Comparison of ENCODE assay signal across 20 mouse cellular contexts in the genomic region with DNA sequence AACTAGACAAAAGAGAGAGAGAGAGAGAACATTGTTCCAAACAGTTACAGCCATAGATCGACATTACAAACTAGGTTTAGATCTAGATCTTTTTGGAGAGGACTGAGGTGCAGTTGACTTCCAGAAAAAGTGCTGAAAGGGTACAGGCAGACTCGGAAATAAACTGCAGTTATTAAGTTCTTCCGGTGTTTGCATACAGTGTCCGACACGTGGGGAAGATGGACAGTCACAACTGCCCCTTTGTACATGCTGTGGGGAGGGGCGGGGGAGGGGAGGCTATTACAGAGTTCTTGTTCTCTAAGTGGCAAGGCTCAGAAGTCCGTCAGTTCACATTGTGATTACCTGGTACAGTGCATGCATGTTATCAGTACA.
DNase-seq lines count a peak whose midpoint lies in the region; ATAC-seq lines count a peak whose summit lies in the region.
"Had no signal": no experiment of that assay in that cellular context is flagged by ENCODE, and none has a peak within 500 bp of the region (broad histone marks: within the 10 kb centered on the region; RNA-seq: fewer than 3 reads in every experiment).

No protein-coding gene starts in this region.

- WGBS in kidney, embryonic 14.5 days: 63% methylated on average over 7 of the region's 7 CpGs
- 42% methylated on average over 7 of the region's 7 CpGs for WGBS in lung, embryonic 15.5 days
- WGBS in intestine, embryonic 14.5 days: 47% methylated on average over 7 of the region's 7 CpGs
- WGBS in stomach, embryonic 14.5 days: 46% methylated on average over 7 of the region's 7 CpGs

- H3K9ac ChIP-seq in kidney, embryonic 14.5 days (ENCODE audit: low read depth, low read length): no peak overlapping the region
- no peak overlapping the region for H3K9ac ChIP-seq in lung, embryonic 15.5 days
- H3K9ac ChIP-seq in intestine, embryonic 14.5 days (ENCODE audit: low read length): no peak overlapping the region
- H3K9ac ChIP-seq in stomach, embryonic 14.5 days (replicated peaks; ENCODE audit: low read depth, low read length): no peak overlapping the region
- H3K9ac ChIP-seq: embryonic facial prominence, embryonic 15.5 days; hindbrain, embryonic 15.5 days; limb, embryonic 15.5 days; midbrain, embryonic 13.5 days; neural tube, embryonic 13.5 days had no signal

- H3K27me3 ChIP-seq in kidney, embryonic 14.5 days (ENCODE audit: control insufficient read depth, insufficient read depth, low read length): no peaks in the 10 kb centered on the region
- H3K27me3 ChIP-seq in lung, embryonic 15.5 days: no peaks in the 10 kb centered on the region
- H3K27me3 ChIP-seq in intestine, embryonic 14.5 days (replicated peaks; ENCODE audit: control insufficient read depth, insufficient read depth, low read length): peaks cover 20% of the 10 kb centered on the region
- no peaks in the 10 kb centered on the region for H3K27me3 ChIP-seq in stomach, embryonic 14.5 days (ENCODE audit: control insufficient read depth, insufficient read depth, low read length)
- H3K27me3 ChIP-seq: embryonic facial prominence, embryonic 15.5 days; hindbrain, embryonic 15.5 days; limb, embryonic 15.5 days; midbrain, embryonic 13.5 days; neural tube, embryonic 13.5 days had no signal

- DNase-seq in kidney, adult 18-20 months: no peak
- no peak for DNase-seq in lung, adult 18-20 months
- DNase-seq in intestine, embryonic 14.5 days (ENCODE audit: low spot score): no peak
- DNase-seq in left cerebral cortex, postnatal 25 days (ENCODE audit: low spot score in 2 of 2): no peak
- DNase-seq in B cell, adult 2 months: no peak
- DNase-seq: cerebellum, adult 18-20 months; cerebellum, postnatal 36 days; heart, postnatal 36 days; layer of hippocampus, postnatal 36 days; lung, postnatal 36 days had no signal

- H3K4me2 ChIP-seq in kidney, embryonic 14.5 days (replicated peaks; ENCODE audit: low read depth, low read length): peak overlapping the region; percentile 31
- H3K4me2 ChIP-seq in lung, embryonic 15.5 days: peak overlapping the region; percentile 58
- H3K4me2 ChIP-seq in intestine, embryonic 14.5 days (ENCODE audit: low read length): peak overlapping the region; percentile 48
- peak overlapping the region; percentile 43 for H3K4me2 ChIP-seq in stomach, embryonic 14.5 days (replicated peaks; ENCODE audit: low read depth, low read length)
- H3K4me2 ChIP-seq: embryonic facial prominence, embryonic 15.5 days; heart, embryonic 11.5 days; hindbrain, embryonic 15.5 days; limb, embryonic 15.5 days; midbrain, embryonic 13.5 days; neural tube, embryonic 13.5 days had no signal

- 0 out of 2 replicates have a peak overlapping the region, but pooled peaks have one; percentile 17 for H3K27ac ChIP-seq in kidney, embryonic 14.5 days (ENCODE audit: low read depth, low read length)
- peak overlapping the region; percentile 75 for H3K27ac ChIP-seq in lung, embryonic 15.5 days
- peak overlapping the region; percentile 44 for H3K27ac ChIP-seq in intestine, embryonic 14.5 days (ENCODE audit: low read depth)
- peak overlapping the region; percentile 66; the same call in 1 of the 2 replicates for H3K27ac ChIP-seq in stomach, embryonic 14.5 days (ENCODE audit: low read length)
- H3K27ac ChIP-seq: embryonic facial prominence, embryonic 15.5 days; hindbrain, embryonic 15.5 days; limb, embryonic 15.5 days; midbrain, embryonic 13.5 days; neural tube, embryonic 13.5 days had no signal

- no peaks in the 10 kb centered on the region for H3K4me1 ChIP-seq in kidney, embryonic 14.5 days (ENCODE audit: control insufficient read depth, insufficient read depth, low read length)
- peaks cover 11% of the 10 kb centered on the region for H3K4me1 ChIP-seq in lung, embryonic 15.5 days
- H3K4me1 ChIP-seq in intestine, embryonic 14.5 days (replicated peaks; ENCODE audit: control insufficient read depth, insufficient read depth, low read length): peaks cover 13% of the 10 kb centered on the region
- H3K4me1 ChIP-seq in stomach, embryonic 14.5 days (ENCODE audit: control insufficient read depth, insufficient read depth, low read length): 0 out of 2 replicates have a peak, but pooled peaks cover 4% of the 10 kb centered on the region
- H3K4me1 ChIP-seq: embryonic facial prominence, embryonic 15.5 days; hindbrain, embryonic 15.5 days; midbrain, embryonic 13.5 days; neural tube, embryonic 13.5 days had no signal

- intact Hi-C loops in left cerebral cortex, postnatal 25 days (cut with DNase I): no loop called here

- ATAC-seq in kidney, embryonic 14.5 days (ENCODE audit: low FRiP score, low TSS enrichment): no peak; the same call in 1 of the 2 replicates
- ATAC-seq in lung, embryonic 15.5 days (ENCODE audit: borderline replicate concordance, extremely low read depth, low FRiP score, low TSS enrichment): no peak
- no peak for ATAC-seq in intestine, embryonic 14.5 days (replicated peaks; ENCODE audit: low FRiP score, low TSS enrichment, low read depth)
- no peak for ATAC-seq in stomach, embryonic 14.5 days (ENCODE audit: insufficient number of reproducible peaks, insufficient read depth, low FRiP score, low read depth)
- ATAC-seq: forebrain, embryonic 16.5 days; midbrain, embryonic 13.5 days had no signal

- H3K4me3 ChIP-seq in kidney, embryonic 14.5 days (ENCODE audit: low read length): peak overlapping the region; percentile 9; the same call in 1 of the 2 replicates
- no peak overlapping the region for H3K4me3 ChIP-seq in lung, embryonic 15.5 days
- H3K4me3 ChIP-seq in intestine, embryonic 14.5 days (ENCODE audit: low read depth, low read length): no peak overlapping the region
- H3K4me3 ChIP-seq in stomach, embryonic 14.5 days (ENCODE audit: low read depth, low read length): no peak overlapping the region
- H3K4me3 ChIP-seq: embryonic facial prominence, embryonic 15.5 days; hindbrain, embryonic 15.5 days; limb, embryonic 15.5 days; midbrain, embryonic 13.5 days; neural tube, embryonic 13.5 days had no signal

- H3K36me3 ChIP-seq in kidney, embryonic 14.5 days (ENCODE audit: control insufficient read depth, insufficient read depth, low read length): no peaks in the 10 kb centered on the region
- no peaks in the 10 kb centered on the region for H3K36me3 ChIP-seq in lung, embryonic 15.5 days
- H3K36me3 ChIP-seq in intestine, embryonic 14.5 days (ENCODE audit: control insufficient read depth, insufficient read depth, low read length): no peaks in the 10 kb centered on the region
- no peaks in the 10 kb centered on the region for H3K36me3 ChIP-seq in stomach, embryonic 14.5 days (ENCODE audit: control insufficient read depth, insufficient read depth, low read length)
- H3K36me3 ChIP-seq: embryonic facial prominence, embryonic 15.5 days; limb, embryonic 15.5 days had no signal

- H3K9me3 ChIP-seq in kidney, embryonic 14.5 days (ENCODE audit: control insufficient read depth, low read length): no peaks in the 10 kb centered on the region
- no peaks in the 10 kb centered on the region for H3K9me3 ChIP-seq in lung, embryonic 15.5 days
- no peaks in the 10 kb centered on the region for H3K9me3 ChIP-seq in intestine, embryonic 14.5 days (ENCODE audit: control insufficient read depth, low read length)
- no peaks in the 10 kb centered on the region for H3K9me3 ChIP-seq in stomach, embryonic 14.5 days (ENCODE audit: control insufficient read depth, low read depth, low read length)
- H3K9me3 ChIP-seq: embryonic facial prominence, embryonic 15.5 days; hindbrain, embryonic 15.5 days; limb, embryonic 15.5 days; midbrain, embryonic 13.5 days; neural tube, embryonic 13.5 days had no signal

Comparison
In these comparisons a context has a peak if more than half of its experiments do, and no peak if none do; other contexts are left out.
1. H3K27ac ChIP-seq: peak in every context shown above with its lines; median percentile 75 in lung, embryonic 15.5 days; 66 in stomach, embryonic 14.5 days; 44 in intestine, embryonic 14.5 days; 17 in kidney, embryonic 14.5 days.